Mouse (Mus musculus): ENCODE measurements around the gene Dst. TPM values are rescaled to one million over a fixed set of nuclear protein-coding genes. Genes with fewer than 3 reads are reported as not detected.

Gene Dst
- total and polyA plus RNA-seq, 3 experiments: 9.1 to 28.0 (median 20.5) TPM

DNA sequence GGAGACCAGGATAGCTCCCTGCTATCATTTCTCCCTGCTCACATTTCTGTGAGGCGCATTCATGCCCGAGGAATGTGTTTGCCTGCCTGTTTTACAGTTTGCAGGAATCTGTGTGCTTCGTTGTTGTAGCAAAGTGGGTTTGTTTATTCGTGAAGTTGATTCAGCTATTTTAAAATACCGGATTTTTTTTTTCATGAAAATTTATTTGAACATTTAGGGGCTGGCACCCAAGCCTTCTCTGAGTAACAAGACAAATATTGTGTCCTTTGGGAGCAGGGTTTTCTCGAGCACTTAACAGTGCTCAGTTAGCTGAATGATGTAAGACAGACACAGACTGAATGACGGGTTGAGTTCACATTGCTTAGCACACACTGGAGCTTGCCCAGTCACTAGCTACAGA is 345.9 kb downstream of the Dst start:
- H3K4me2 ChIP-seq (ENCODE audit: insufficient read depth, low read depth, poor library complexity, severe bottlenecking): no peak overlapping the region
- no peaks in the 10 kb centered on the region for H3K79me2 ChIP-seq (replicated peaks; ENCODE audit: control insufficient read depth, extremely low read depth, insufficient read depth, poor library complexity, severe bottlenecking)
- no peaks in the 10 kb centered on the region for H3K9me3 ChIP-seq (replicated peaks; ENCODE audit: low read length)
- no peak overlapping the region for H3K27ac ChIP-seq (ENCODE audit: insufficient read depth, low read depth)
- H3K27me3 ChIP-seq (replicated peaks): no peaks in the 10 kb centered on the region
- H3K9ac ChIP-seq (ENCODE audit: insufficient read depth, low read depth): no peak overlapping the region
- in situ Hi-C loops (cut with MboI; ENCODE audit: low pct_ligation_motif_present, low pct_unique_long_range_greater_than_20kb, low sequenced_read_pairs): no loop called here
- DNase-seq (ENCODE audit: extremely low read depth): no peak
- peaks cover 32 to 81% of the 10 kb centered on the region in 2 experiments for H3K36me3 ChIP-seq (replicated peaks in 1 of 2; ENCODE audit: control insufficient read depth in 1 of 2, insufficient read depth in 1 of 2, low read length in 1 of 2)
- no peak for TF ChIP-seq ZMIZ1 (IDR thresholded peaks at IDR 0.05; ENCODE audit: low read depth, low read length)
- TF ChIP-seq PAX5 (IDR thresholded peaks at IDR 0.05; ENCODE audit: low read length): no peak
- no peak for TF ChIP-seq MAX (IDR thresholded peaks at IDR 0.05; ENCODE audit: low read length)
- no peak for TF ChIP-seq IRF4 (IDR thresholded peaks at IDR 0.05; ENCODE audit: low read depth, low read length)
- TF ChIP-seq EP300 (IDR thresholded peaks at IDR 0.05; ENCODE audit: low read length): no peak
- no peak for TF ChIP-seq USF2 (conservative IDR thresholded peaks at IDR 0.05; ENCODE audit: low read depth, low read length)
- TF ChIP-seq POLR2A (IDR thresholded peaks at IDR 0.05; ENCODE audit: low read depth, low read length): no peak
- no peak for TF ChIP-seq KAT2A (IDR thresholded peaks at IDR 0.05; ENCODE audit: insufficient replicate concordance, low read length)
- no peak for TF ChIP-seq SIN3A (IDR thresholded peaks at IDR 0.05; ENCODE audit: low read length)
- TF ChIP-seq ZNF384 (IDR thresholded peaks at IDR 0.05; ENCODE audit: low read depth, low read length): no peak
- TF ChIP-seq E2F4 (IDR thresholded peaks at IDR 0.05; ENCODE audit: insufficient replicate concordance, low read depth, low read length): no peak
- TF ChIP-seq MYC (IDR thresholded peaks at IDR 0.05; ENCODE audit: low read depth, low read length): no peak
- no peak overlapping the region for H3K4me3 ChIP-seq (replicated peaks in 1 of 3; ENCODE audit: low read depth in 2 of 3, low read length in 2 of 3, poor library complexity in 1 of 3)
- peaks cover 0 to 6% of the 10 kb centered on the region in 2 experiments; a peak in 2 of 4 replicates for H3K4me1 ChIP-seq (ENCODE audit: control insufficient read depth in 1 of 2, insufficient read depth in 2 of 2)
- dilution Hi-C loops (cut with MboI; ENCODE audit: extremely low pct_ligation_motif_present, extremely low pct_unique_long_range_greater_than_20kb, low sequenced_read_pairs): no loop called here

DNA sequence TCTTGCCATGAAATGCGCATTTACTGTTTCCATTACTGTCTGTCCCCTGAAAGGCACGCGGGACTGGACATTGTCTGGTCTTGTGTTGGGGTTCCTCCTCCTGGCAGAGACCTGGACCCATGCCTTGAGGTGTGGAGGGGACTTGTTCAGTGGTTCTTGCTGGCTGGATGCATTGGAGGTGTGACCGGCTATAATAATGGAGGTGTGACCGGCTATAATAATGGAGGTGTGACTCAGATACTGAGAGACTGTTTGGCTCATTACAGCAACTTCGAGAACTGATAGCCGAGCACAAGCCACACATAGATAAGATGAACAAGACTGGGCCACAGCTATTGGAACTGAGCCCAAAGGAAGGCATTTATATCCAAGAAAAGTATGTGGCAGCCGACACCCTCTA is 351.9 kb downstream of the Dst start:
- dilution Hi-C loops (cut with MboI; ENCODE audit: extremely low pct_ligation_motif_present, extremely low pct_unique_long_range_greater_than_20kb, low sequenced_read_pairs): no loop called here
- in situ Hi-C loops (cut with MboI; ENCODE audit: low pct_ligation_motif_present, low pct_unique_long_range_greater_than_20kb, low sequenced_read_pairs): no loop called here
- no peaks in the 10 kb centered on the region for H3K79me2 ChIP-seq (replicated peaks; ENCODE audit: control insufficient read depth, extremely low read depth, insufficient read depth, poor library complexity, severe bottlenecking)
- TF ChIP-seq JUN (IDR thresholded peaks at IDR 0.05; ENCODE audit: insufficient read depth, low read depth, low read length) (no peak), MXI1 (IDR thresholded peaks at IDR 0.05; ENCODE audit: low read depth, low read length) (no peak), MAFK (IDR thresholded peaks at IDR 0.05; ENCODE audit: insufficient replicate concordance, low read length) (no peak), CHD2 (IDR thresholded peaks at IDR 0.05; ENCODE audit: low read length) (no peak)
- no peak for DNase-seq (ENCODE audit: extremely low read depth)
- peaks cover 44 to 83% of the 10 kb centered on the region in 2 experiments for H3K36me3 ChIP-seq (replicated peaks in 1 of 2; ENCODE audit: control insufficient read depth in 1 of 2, insufficient read depth in 1 of 2, low read length in 1 of 2)
- H3K4me1 ChIP-seq (ENCODE audit: control insufficient read depth in 1 of 2, insufficient read depth in 2 of 2): peaks cover 0 to 5% of the 10 kb centered on the region in 2 experiments; a peak in 2 of 4 replicates
- no peaks in the 10 kb centered on the region for H3K27me3 ChIP-seq (replicated peaks)
- H3K4me3 ChIP-seq (replicated peaks in 1 of 3; ENCODE audit: low read depth in 2 of 3, low read length in 2 of 3, poor library complexity in 1 of 3): no peak overlapping the region
- no peaks in the 10 kb centered on the region for H3K9me3 ChIP-seq (replicated peaks; ENCODE audit: low read length)
- no peak overlapping the region for H3K4me2 ChIP-seq (ENCODE audit: insufficient read depth, low read depth, poor library complexity, severe bottlenecking)
- no peak overlapping the region for H3K27ac ChIP-seq (ENCODE audit: insufficient read depth, low read depth)
- no peak overlapping the region for H3K9ac ChIP-seq (ENCODE audit: insufficient read depth, low read depth)
